Mouse (Mus musculus) CD4-positive helper T cell, adult 2 months (primary cell): ENCODE results near the gene Glipr1l3.
"Not testable (repeated sequence)": the region's sequence is repeated elsewhere in the genome, so short reads cannot be mapped to it uniquely, and the experiment has no call there.

Source experiments
- DNase-seq: peaks from one replicate; pipeline ENCODE4 v3.0.0-alpha.2; 2012; ENCODE audit warnings: low read depth, missing footprints, low spot score

The Glipr1l3 gene

DNA sequence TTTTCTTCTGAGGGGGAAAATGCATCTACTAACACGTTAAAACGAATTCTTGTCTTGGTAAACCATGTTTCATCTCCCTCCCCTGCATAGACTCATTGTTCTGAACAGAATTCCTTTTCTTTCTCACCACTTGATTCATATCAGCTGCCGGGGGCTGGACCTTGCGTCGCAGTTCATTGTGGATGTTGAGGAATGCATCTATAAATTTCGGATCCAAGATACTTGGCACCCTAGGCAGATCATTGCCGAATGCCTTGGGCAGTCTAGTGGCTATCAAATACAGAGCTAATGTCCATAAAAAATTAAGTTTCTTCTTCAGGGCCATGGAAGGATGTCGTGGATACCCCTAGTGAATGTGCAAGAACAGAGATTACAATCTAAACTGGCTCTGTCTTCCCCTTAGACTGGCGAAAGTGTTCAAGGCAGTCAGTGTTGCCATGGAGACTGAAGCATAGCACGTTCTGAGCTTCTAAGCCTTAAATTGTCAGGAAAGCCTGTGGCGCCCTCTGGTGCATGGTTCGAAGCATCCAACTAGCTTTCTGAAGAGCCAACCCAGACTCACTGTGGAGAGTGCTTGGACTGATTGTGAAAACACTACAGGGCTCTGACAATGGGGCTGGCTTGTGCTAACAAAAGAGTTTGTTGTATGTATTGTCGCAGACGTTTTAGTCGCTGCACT is at the start of gene Glipr1l3:
TSS of gene Glipr1l3 (minus strand) at position 446 of the 679 bp plus-strand sequence.
- DNase-seq = peak; percentile 34

DNA sequence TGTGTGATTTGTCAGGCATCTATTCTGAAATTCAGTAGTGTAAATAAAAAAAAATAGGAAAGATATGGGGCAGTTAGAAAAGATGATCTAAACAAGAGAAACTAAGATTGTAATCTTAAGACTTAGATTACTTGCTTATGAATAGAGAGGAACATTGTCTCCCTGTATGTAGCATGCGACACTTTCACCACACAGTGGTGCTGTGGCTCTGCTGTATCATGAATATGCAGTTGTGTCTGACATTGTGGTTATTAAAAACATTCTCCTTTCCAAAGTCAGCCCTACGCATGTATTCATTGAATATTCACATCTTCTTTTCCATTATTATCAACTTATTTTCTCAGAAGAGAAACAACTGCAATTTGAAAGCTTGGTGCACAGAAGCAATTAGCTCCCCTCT is 43.3 kb upstream of the Glipr1l3 start:
- DNase-seq = no peak

DNA sequence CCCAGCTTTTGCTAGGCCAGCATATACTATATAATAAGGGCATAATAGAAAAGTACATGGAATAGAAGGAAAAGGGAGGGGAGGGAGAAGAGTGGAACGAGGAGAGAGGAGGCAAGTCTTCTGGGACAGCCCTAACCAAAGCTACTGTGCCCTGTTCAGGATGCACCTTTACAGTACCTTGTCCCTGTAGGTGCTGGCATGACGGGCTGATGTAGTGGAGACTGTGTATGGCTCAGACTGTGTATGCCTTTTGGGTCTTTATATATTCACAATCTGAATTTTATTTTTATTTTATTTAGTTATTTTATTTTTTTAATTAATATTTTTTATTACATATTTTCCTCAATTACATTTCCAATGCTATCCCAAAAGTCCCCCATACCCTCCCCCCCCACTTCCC is 33.8 kb upstream of the Glipr1l3 start:
- not testable (repeated sequence) for DNase-seq

DNA sequence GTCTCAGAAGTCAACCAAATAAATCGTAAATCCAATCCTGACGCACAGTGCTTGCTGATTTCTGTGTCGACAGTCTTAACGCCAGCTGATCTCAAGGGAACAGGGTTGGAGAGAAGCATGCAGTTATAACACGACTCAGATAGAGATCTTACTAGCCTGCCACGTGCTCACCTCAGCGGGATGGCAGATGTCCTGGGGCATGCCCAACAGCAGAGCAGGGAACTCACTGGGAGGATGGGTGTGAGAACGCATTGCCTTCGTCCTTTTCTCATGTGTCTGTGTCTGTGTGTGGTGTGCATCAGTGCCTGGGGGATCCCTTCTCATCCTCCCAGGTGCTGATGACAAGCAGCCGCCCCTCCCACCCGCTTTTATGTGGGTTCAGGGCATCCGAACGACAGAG is 16.9 kb upstream of the Glipr1l3 start:
- not testable (repeated sequence) for DNase-seq

DNA sequence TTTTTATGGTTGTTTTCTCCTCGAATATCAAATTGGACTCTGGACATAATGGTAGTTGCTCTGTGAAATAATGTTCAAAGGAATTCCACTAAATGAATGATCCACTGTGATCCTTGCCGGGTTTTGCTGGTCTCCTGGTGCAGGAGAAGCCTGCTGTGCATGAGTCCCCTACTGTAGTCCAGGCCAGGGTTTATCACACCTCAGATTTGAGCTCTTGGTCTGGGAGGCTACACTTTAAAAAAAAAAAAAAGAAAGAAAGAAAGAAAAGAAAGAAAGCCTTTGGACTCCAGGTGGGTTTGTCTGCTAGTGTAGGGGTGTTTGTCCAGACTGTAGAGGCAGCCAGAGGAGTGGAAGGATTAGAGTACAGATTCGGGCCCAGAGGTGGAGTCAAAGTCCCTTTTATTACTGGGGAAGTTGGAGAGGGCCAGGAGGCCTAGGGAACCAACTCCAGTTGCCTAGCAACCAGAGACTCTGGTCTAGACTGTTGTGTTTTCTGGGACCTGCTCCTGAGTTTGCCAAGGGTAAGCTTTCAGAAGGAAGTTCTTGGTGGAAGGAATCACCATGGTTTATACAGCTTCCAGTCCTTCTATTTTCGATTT is 3.1 kb upstream of the Glipr1l3 start, which contains the start of gene Caps2:
TSS of gene Caps2 (plus strand) at position 454 of the 599 bp plus-strand sequence.
- no peak for DNase-seq

DNA sequence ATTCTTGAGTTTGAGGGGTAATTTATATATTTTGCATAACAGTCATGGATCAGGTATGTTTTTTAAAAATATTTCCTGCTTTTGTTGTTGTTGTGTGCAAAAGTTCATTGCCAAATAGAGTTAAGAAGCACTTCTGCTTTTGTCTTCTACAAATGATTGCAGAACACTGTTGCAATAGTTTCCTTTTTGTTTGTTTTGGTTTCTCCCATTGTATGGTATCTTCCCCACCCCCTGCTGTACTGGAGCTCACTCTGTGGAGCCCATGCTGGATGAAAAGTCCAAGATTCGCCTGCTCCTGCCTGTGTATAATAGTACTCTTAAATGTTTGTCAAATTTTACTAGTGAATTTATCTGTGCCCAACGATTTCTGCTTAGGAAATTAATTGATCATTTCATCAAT is 20.3 kb downstream of the Glipr1l3 start:
- no peak for DNase-seq

DNA sequence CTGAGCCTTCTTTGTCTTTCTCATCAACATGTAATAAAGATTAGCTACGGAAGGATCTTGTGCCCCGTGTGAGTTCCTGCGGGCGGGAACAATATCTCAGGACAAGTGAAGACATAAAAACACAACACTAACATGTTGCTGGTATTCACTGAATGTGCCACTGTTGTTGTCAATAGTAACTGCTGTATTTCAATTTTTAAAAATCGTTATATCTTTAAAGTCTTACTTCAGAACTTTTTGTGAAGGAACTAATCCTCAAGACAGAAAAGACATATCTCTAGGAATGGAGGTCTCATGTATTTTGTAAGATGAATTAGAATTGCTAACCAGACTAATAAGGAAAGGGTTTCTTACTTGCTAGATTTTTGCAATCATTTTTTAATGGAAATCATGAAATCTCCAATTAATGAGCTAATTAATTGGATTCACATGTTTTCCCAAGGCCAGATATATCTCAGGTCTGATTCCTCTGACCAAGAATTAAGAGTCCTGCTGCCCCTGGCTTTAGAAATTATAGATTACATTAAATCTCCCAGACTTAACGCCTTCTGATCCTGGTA is 21.2 kb downstream of the Glipr1l3 start:
- no peak for DNase-seq

DNA sequence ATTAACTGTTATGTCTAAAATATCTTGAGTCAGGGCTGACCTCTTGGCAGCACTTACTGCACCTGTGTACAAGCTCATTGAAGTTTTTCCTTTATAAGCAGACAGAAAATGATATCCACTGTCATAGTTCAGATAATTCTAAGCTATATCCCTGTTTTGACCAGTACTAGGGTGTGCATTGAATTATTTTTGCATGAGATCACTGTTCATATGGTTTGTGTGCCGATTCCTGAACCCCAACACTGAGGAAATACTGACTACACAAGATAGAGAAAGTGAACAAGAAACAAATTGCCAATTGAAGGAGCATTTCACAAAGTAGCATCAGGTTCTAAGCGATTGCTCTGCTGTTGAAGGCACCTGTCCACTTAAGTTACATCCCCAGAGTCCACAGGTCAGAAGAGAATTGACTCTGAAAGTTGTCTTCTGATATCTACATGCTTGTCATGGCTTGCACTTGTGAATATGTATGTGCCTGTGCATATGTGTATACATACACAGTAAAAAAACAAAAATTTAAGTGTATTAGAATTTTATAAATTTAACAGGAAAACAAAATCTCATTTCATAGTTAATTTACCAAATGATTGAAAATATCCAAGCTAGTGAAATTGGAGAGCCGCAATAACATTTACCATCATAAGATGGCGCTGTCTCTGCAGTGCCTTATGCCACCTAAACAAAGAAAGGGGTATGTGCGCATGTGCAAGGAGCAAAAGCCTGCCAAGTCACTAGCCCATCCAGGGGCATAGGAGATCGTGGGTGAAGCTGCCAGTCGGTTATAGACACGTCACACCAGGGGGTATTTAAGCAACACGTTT is 21.9 kb downstream of the Glipr1l3 start:
- DNase-seq = peak; percentile 8

DNA sequence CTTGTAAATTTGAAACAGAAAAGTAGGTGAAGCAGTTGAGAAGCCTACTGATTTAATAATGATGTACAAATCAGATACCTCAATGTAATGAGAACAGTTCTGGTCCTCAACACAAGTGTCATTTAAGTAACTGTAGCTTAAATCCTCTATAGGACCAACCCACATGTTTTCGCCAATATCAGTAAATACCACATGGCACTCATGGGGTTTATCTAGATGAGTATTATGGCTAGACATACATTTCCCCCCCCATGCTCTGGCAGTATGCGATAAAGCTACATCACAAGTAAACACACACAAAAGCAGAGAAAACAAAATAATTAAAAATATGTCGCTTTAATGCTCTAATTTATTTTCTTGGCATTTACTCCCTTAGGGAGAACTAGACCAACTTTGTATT is 27.9 kb downstream of the Glipr1l3 start:
- no peak for DNase-seq

DNA sequence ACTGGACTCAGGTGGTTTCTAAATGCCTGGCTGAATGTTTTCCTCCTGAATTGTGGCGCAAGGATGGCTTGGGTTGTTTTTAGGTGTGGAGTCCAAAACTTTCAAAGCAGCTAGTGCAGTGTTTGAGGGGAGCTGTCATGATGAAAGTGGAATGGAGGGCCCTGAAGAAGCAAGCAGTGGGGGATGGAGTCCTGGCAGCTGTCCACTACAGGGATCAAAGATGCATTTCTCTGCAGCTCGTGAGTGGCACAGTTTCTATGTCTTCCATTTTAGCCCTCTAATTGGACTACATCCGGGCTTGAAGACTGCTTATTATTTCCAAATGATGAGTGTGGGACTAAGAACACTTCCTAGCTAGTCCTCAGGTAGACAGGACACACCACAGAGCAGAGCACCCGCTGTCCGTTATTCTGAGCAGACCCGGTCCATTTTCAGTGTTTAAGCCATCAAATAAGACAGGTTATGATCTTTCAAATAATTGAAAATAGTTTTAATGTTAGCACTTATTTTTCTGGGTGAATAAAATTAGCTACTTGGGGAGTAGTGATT is 32.4 kb downstream of the Glipr1l3 start:
- not testable (repeated sequence) for DNase-seq

DNA sequence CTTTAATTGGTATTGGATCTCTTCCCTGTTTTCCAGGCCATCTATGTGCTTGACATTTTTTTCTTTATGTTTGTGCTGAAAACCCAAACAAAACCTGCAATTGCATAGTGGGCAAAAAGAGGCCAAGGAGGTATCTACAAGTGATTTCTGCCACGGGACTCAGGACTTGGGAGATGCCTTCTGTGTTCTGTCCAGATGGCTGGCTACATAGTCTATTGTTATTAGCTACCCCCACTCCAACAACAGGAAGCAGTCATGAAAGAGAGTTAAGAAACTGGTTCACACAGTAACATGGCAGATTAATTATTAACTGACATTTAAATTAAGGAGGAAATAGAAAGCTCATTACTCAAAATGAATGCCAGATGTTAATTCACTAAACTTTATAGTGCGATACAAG is 35.0 kb downstream of the Glipr1l3 start:
- not testable (repeated sequence) for DNase-seq

DNA sequence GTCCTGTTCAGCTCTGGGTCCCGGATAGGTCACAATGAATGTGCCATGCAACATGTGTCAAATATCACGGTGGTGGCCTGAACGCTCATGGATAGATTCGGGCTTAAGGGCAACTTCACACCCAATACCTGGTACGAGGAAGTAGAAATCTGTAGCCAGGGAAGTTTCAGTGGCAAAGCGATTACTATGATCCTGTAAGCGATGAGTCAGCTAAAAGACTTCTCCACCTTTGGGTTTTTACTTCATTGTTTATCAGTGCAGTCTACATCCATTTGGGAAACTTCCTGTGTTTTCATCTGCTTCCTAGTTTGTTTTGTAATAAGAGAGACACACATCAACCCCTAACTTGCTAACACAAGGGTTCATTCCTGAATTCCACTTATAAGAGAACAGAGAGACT is 49.7 kb downstream of the Glipr1l3 start:
- no peak for DNase-seq

DNA sequence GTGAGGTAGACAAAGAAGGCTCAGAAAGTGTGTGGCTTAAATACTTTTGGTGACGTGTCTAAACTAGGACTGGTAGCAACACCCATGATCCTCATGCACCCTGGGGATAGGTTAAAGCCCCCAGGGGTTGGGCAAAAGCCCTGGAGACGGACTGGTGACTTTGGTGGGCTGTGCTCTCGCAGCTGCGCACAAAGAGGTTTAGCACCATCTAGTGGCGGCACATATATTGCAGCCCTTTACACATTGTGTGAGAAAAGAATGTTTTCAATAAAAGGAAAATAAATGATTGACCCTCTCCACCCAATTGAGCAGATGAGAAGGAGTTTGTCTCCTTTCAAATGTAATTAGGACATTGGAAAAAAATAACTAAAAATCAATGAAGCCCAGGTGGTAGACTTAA is 54.3 kb downstream of the Glipr1l3 start:
- DNase-seq = peak; percentile 58
